In genomic region chr2:89021436-89021835, GRCm38 (mm10) we compare ENCODE assay signal across 16 mouse cellular contexts. TPM values are rescaled to one million over a fixed set of nuclear protein-coding genes. Genes with fewer than 3 reads are reported as not detected.
"Had no signal": no experiment of that assay in that cellular context is flagged by ENCODE, and none has a peak within 500 bp of the region (broad histone marks: within the 10 kb centered on the region; RNA-seq: fewer than 3 reads in every experiment).

No protein-coding gene starts in this region.

RNA-seq across cellular contexts. Expression of gene Olfr1216, which starts 3.3 kb away (rescaled TPM):
- total RNA-seq: gastrocnemius, adult 2 months; gastrocnemius, postnatal 10 days; gastrocnemius, postnatal 25 days; gastrocnemius, postnatal 4 days; granulocyte monocyte progenitor cell, adult 5-6 weeks; heart, adult 18-20 months; heart, adult 8-10 months; heart, postnatal 10 days; heart, postnatal 25 days; heart, postnatal 4 days; layer of hippocampus, adult 2 months; layer of hippocampus, postnatal 10 days; layer of hippocampus, postnatal 25 days; left cerebral cortex, adult 2 months; left cerebral cortex, postnatal 14 days; left cerebral cortex, postnatal 36 days had no signal

RNA-seq across cellular contexts. Expression of gene Olfr1217, which starts 10.4 kb away (rescaled TPM):
- total RNA-seq: gastrocnemius, adult 2 months; gastrocnemius, postnatal 10 days; gastrocnemius, postnatal 25 days; gastrocnemius, postnatal 4 days; granulocyte monocyte progenitor cell, adult 5-6 weeks; heart, adult 18-20 months; heart, adult 8-10 months; heart, postnatal 10 days; heart, postnatal 25 days; heart, postnatal 4 days; layer of hippocampus, adult 2 months; layer of hippocampus, postnatal 10 days; layer of hippocampus, postnatal 25 days; left cerebral cortex, adult 2 months; left cerebral cortex, postnatal 14 days; left cerebral cortex, postnatal 36 days had no signal

RNA-seq across cellular contexts. Expression of gene Olfr1215, which starts 14.7 kb away (rescaled TPM):
- total RNA-seq: gastrocnemius, adult 2 months; gastrocnemius, postnatal 10 days; gastrocnemius, postnatal 25 days; gastrocnemius, postnatal 4 days; granulocyte monocyte progenitor cell, adult 5-6 weeks; heart, adult 18-20 months; heart, adult 8-10 months; heart, postnatal 10 days; heart, postnatal 25 days; heart, postnatal 4 days; layer of hippocampus, adult 2 months; layer of hippocampus, postnatal 10 days; layer of hippocampus, postnatal 25 days; left cerebral cortex, adult 2 months; left cerebral cortex, postnatal 14 days; left cerebral cortex, postnatal 36 days had no signal

RNA-seq across cellular contexts. Expression of gene Olfr1214, which starts 29.0 kb away (rescaled TPM):
- total RNA-seq: gastrocnemius, adult 2 months; gastrocnemius, postnatal 10 days; gastrocnemius, postnatal 25 days; gastrocnemius, postnatal 4 days; granulocyte monocyte progenitor cell, adult 5-6 weeks; heart, adult 18-20 months; heart, adult 8-10 months; heart, postnatal 10 days; heart, postnatal 25 days; heart, postnatal 4 days; layer of hippocampus, adult 2 months; layer of hippocampus, postnatal 10 days; layer of hippocampus, postnatal 25 days; left cerebral cortex, adult 2 months; left cerebral cortex, postnatal 14 days; left cerebral cortex, postnatal 36 days had no signal

RNA-seq across cellular contexts. Expression of gene Olfr1218, which starts 39.6 kb away (rescaled TPM):
- total RNA-seq: gastrocnemius, adult 2 months; gastrocnemius, postnatal 10 days; gastrocnemius, postnatal 25 days; gastrocnemius, postnatal 4 days; granulocyte monocyte progenitor cell, adult 5-6 weeks; heart, adult 18-20 months; heart, adult 8-10 months; heart, postnatal 10 days; heart, postnatal 25 days; heart, postnatal 4 days; layer of hippocampus, adult 2 months; layer of hippocampus, postnatal 10 days; layer of hippocampus, postnatal 25 days; left cerebral cortex, adult 2 months; left cerebral cortex, postnatal 14 days; left cerebral cortex, postnatal 36 days had no signal
